Mouse (Mus musculus) liver, embryonic 13.5 days (tissue): ENCODE results near the gene Tmprss11c. TPM values are rescaled to one million over a fixed set of nuclear protein-coding genes. Genes with fewer than 3 reads are reported as not detected.
A peak's percentile ranks its signal among the peaks of the same experiment; 100 is the strongest.
"Not testable (repeated sequence)": the region's sequence is repeated elsewhere in the genome, so short reads cannot be mapped to it uniquely, and the experiment has no call there.

Source experiments
- ATAC-seq: fragments of 200-750 bp; cut with Nextera tagmentation; 2 replicates; pipeline ENCODE4 v1.8.0; 2017; ENCODE audit warnings: low read depth, mild to moderate bottlenecking, moderate number of reproducible peaks, moderate library complexity
- DNase-seq: peaks from one replicate; pipeline ENCODE4 v3.0.0; 2022
- H3K27ac ChIP-seq: fragments of 300-500 bp; sonication (generic); 2 replicates; pipeline ENCODE4 v1.5.1; 2015; ENCODE audit warnings: moderate library complexity, mild to moderate bottlenecking, inconsistent platforms
- H3K27me3 ChIP-seq: fragments of 300-500 bp; sonication (generic); 2 replicates; pipeline ENCODE4 v1.6.1; 2015; ENCODE audit warnings: mild to moderate bottlenecking, inconsistent platforms
- H3K36me3 ChIP-seq: fragments of 300-500 bp; sonication (generic); 2 replicates; pipeline ENCODE4 v1.6.1; 2015; ENCODE audit warnings: mild to moderate bottlenecking, inconsistent platforms
- H3K4me1 ChIP-seq: fragments of 300-500 bp; sonication (generic); replicated peaks from 2 replicates; pipeline ENCODE4 v1.6.1; 2015; ENCODE audit warnings: inconsistent platforms
- H3K4me2 ChIP-seq: fragments of 300-500 bp; sonication (generic); 2 replicates; pipeline ENCODE4 v1.6.1; 2015; ENCODE audit warnings: inconsistent platforms, mild to moderate bottlenecking, moderate library complexity
- H3K4me3 ChIP-seq: fragments of 300-500 bp; sonication (generic); replicated peaks from 2 replicates; pipeline ENCODE4 v1.5.1; 2015; ENCODE audit warnings: mild to moderate bottlenecking, inconsistent platforms
- H3K9ac ChIP-seq: fragments of 300-500 bp; sonication (generic); 2 replicates; pipeline ENCODE4 v1.6.1; 2015; ENCODE audit warnings: mild to moderate bottlenecking, inconsistent platforms
- H3K9me3 ChIP-seq: fragments of 300-500 bp; sonication (generic); replicated peaks from 2 replicates; pipeline ENCODE4 v1.6.1; 2016; ENCODE audit warnings: inconsistent platforms
- WGBS: fragments of 180-500 bp; shearing (Covaris S2); methylation state at CpG from one replicate; pipeline ENCODE4 v1.1.7; 2015; ENCODE audit not compliant: insufficient replicate concordance; 5-methylcytosine and 5-hydroxymethylcytosine counted together
- polyA plus RNA-seq: library from polyadenylated mRNA; unstranded; fragments of >200 nt; fragmentation: Nextera tagmentation; extraction: Ambion mirVana; gene quantifications from 2 replicates; pipeline ENCODE4 v1.2.1, GENCODE M21; 2015

Tmprss11c gene
- polyA plus RNA-seq = not detected in 2 replicates

DNA sequence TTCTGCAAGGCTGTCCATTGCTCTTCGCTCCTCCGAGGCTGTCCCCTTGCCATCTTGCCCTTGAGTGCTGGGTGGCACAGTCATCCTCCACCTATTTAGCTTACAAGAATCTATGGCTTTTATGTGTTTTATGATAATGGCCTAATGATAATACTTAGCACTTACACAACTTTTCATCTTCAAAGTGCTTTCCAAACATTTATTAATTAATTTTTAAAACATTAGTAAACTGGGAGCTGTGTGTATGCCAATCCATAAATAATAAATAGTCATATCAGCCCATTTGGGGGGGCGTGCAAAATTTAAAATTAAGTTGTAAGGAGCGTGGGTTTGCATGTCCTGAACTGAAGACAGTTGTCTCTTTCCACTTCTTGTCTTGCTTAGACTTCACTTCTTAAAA lies at the start of gene Tmprss11c:
Tmprss11c (minus strand) TSS at position 101 of the 400 bp plus-strand sequence.
- no peak within 1 kb of the TSS for H3K4me2 ChIP-seq
- H3K36me3 ChIP-seq = no peaks in the 10 kb centered on the region
- DNase-seq (no peak), ATAC-seq (no peak)
- H3K27me3 ChIP-seq = no peaks in the 10 kb centered on the region
- H3K9ac ChIP-seq = no peak within 1 kb of the TSS
- H3K4me3 ChIP-seq = no peak within 1 kb of the TSS
- no peaks in the 10 kb centered on the region for H3K4me1 ChIP-seq
- H3K9me3 ChIP-seq = no peaks in the 10 kb centered on the region
- no peak within 1 kb of the TSS for H3K27ac ChIP-seq
- WGBS = 61% methylated on average over 4 of the region's 4 CpGs

DNA sequence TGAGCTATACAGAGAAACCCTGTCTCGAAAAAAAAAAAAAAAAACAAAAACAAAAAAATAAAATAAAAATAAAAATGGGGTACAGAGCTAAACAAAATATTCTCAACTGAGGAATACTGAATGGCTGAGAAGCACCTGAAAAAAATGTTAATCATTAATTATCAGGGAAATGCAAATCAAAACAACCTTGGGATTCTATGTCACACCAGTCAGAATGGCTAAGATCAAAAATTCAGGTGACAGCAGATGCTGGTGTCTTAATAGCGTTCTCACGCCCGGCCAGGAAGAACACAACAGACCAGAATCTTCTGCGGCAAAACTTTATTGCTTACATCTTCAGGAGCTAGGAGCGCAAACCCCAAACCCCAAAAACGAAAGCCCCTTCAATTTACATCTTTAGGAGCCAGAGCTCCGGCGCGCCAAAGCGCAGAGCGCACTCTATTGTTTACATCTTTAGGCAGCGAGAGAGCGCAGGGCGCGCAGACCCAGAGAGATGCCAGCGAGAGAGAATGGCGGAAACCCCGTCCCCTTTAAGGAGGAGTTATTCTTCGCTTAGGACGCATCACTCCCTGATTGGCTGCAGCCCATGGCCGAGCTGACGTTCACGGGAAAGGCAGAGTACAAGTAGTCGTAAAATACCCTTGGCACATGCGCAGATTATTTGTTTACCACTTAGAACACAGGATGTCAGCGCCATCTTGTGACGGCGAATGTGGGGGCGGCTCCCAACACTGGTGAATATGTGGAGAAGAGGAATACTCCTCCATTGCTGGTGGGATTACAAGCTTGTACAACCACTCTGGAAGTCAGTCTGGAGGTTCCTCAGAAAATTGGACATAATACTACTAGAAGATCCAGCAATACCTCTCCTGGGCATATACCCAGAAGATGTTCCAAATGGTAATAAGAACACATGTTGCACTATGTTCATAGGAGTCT lies 29.2 kb upstream of the Tmprss11c start:
- not testable (repeated sequence) for H3K9ac ChIP-seq, H3K9me3 ChIP-seq, H3K27me3 ChIP-seq, H3K4me1 ChIP-seq, ATAC-seq, DNase-seq, H3K27ac ChIP-seq, H3K36me3 ChIP-seq
- H3K4me3 ChIP-seq = peak overlapping the region; percentile 21; the same call in 1 of the 2 replicates
- WGBS = 51% methylated on average over 26 of the region's 30 CpGs
- H3K4me2 ChIP-seq = peak overlapping the region; percentile 30; the same call in 1 of the 2 replicates

DNA sequence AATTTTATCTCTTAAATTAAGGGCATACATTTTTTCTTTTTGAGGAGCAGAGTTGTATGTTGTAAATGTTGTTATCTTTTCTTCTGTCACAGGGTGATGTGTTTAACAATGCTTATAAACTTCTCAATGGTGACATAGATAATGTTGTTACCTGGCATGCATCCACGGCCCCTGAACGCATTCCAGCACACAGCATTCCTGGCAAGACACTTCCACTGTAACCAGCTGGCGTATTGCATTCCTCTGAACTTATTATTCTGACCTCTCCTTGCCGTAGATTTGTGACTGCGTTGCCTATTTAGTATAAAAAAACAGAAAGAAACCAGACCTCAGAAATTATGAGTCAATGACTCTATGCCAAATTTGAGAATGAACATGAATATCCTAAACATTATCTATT lies 17.0 kb upstream of the Tmprss11c start:
- no peaks in the 10 kb centered on the region for H3K9me3 ChIP-seq
- WGBS = 66% methylated on average over 5 of the region's 5 CpGs
- H3K4me1 ChIP-seq = no peaks in the 10 kb centered on the region

DNA sequence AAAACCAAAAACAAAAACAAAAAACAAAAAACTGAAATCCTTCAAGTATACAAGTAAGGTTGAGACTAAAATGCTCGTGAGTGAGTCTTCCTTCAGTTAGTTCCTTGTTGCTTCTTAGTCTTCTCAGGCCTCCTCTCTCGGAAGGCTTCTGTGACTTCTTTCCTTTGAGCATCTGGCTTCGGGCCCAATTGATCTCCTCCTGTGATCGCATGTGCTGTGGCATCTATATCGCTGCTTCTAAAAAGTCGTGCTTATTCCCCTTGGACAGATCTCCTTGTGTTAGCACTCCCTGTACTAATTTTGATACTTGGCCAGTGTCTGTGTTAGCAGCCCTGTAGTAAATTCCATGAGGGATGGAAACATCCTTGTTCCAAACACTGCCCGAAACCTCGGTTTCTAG lies 14.8 kb upstream of the Tmprss11c start:
- Histone ChIP-seq H3K4me1 (no peaks in the 10 kb centered on the region), H3K9me3 (0 out of 2 replicates have a peak, but pooled peaks cover 6% of the 10 kb centered on the region), H3K4me2 (no peak overlapping the region), H3K27ac (no peak overlapping the region), H3K4me3 (no peak overlapping the region), H3K36me3 (no peaks in the 10 kb centered on the region), H3K9ac (no peak overlapping the region), H3K27me3 (no peaks in the 10 kb centered on the region)
- 69% methylated on average over 8 of the region's 8 CpGs for WGBS
- ATAC-seq = no peak
- no peak for DNase-seq

More for the DNA sequence above, 17.0 kb upstream of the Tmprss11c start:
- DNase-seq = no peak
- Histone ChIP-seq H3K27ac (no peak overlapping the region), H3K36me3 (no peaks in the 10 kb centered on the region), H3K27me3 (no peaks in the 10 kb centered on the region), H3K4me3 (no peak overlapping the region), H3K4me2 (no peak overlapping the region), H3K9ac (no peak overlapping the region)
- ATAC-seq = no peak

DNA sequence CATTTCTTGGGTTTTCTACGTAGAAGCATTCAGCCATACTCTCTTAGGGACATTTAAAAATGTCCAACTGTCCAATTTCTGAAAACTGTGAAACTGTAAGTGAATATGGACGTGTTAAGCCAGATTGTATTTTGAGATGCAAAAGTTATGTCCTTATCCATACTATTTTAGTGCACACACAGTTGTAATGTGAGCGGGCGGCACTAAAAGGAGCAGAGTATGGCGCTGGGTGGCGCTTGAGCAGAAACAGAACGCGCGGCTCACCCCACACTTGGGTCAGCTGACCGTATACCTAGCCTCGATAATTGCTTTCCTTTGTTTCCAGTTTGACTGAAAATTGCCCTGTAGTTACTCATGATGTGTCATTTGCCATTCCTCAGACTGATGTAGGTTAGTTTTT lies 42.5 kb downstream of the Tmprss11c start:
- no peak for DNase-seq
- H3K4me1 ChIP-seq = no peaks in the 10 kb centered on the region
- H3K36me3 ChIP-seq = no peaks in the 10 kb centered on the region
- H3K27ac ChIP-seq = no peak overlapping the region
- no peak overlapping the region for H3K9ac ChIP-seq
- H3K4me2 ChIP-seq = no peak overlapping the region
- H3K9me3 ChIP-seq = no peaks in the 10 kb centered on the region
- WGBS = 77% methylated on average over 11 of the region's 11 CpGs
- H3K4me3 ChIP-seq = no peak overlapping the region
- no peaks in the 10 kb centered on the region for H3K27me3 ChIP-seq
- ATAC-seq = no peak

DNA sequence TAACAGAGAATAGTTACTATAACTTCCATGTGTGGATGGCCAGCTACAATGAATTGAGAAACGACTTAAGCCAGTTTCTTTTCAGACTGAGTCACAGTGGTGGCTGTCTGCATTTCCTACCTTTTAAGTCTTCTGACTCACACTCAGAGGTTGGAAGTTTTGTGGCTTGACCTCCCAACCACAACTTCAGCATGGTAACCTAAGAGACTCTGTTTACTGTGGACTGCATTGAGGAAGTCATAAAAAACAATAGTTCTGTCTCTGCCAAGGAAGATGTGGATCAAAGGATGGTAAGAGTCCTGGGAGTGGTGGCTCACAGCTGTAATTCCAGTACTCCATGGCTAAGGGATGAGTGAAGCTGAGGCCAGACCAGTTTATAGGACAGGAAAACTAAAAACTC lies 44.2 kb downstream of the Tmprss11c start:
- WGBS = 23% methylated on average over 1 of the region's 1 CpGs
- Histone ChIP-seq H3K27me3 (no peaks in the 10 kb centered on the region), H3K27ac (no peak overlapping the region), H3K4me3 (no peak overlapping the region), H3K4me1 (no peaks in the 10 kb centered on the region), H3K9me3 (no peaks in the 10 kb centered on the region), H3K36me3 (no peaks in the 10 kb centered on the region), H3K9ac (no peak overlapping the region), H3K4me2 (no peak overlapping the region)
- DNase-seq (no peak), ATAC-seq (no peak)

DNA sequence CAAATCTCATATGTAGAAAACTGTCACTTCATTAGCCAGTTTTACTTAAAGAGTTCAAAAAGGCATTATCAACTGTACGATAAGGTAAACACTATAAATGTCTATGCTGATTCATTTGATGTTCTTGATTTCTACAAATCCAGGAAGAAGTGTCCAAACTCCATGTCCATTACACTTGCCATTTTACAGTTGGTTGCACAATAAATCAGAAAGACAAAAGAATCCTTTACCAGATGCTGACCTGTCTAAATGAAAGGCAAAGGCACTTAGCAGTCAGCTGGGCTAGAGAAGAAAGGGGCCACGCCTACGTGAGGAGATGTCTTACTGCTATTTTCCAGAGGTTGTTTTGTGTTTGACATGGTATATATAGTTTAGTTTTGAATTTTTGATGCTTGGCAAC lies 44.8 kb downstream of the Tmprss11c start:
- DNase-seq = no peak
- Histone ChIP-seq H3K27me3 (no peaks in the 10 kb centered on the region), H3K36me3 (no peaks in the 10 kb centered on the region), H3K9me3 (no peaks in the 10 kb centered on the region), H3K9ac (no peak overlapping the region), H3K4me3 (no peak overlapping the region), H3K27ac (no peak overlapping the region), H3K4me1 (no peaks in the 10 kb centered on the region), H3K4me2 (no peak overlapping the region)
- ATAC-seq = no peak
- 63% methylated on average over 3 of the region's 3 CpGs for WGBS

DNA sequence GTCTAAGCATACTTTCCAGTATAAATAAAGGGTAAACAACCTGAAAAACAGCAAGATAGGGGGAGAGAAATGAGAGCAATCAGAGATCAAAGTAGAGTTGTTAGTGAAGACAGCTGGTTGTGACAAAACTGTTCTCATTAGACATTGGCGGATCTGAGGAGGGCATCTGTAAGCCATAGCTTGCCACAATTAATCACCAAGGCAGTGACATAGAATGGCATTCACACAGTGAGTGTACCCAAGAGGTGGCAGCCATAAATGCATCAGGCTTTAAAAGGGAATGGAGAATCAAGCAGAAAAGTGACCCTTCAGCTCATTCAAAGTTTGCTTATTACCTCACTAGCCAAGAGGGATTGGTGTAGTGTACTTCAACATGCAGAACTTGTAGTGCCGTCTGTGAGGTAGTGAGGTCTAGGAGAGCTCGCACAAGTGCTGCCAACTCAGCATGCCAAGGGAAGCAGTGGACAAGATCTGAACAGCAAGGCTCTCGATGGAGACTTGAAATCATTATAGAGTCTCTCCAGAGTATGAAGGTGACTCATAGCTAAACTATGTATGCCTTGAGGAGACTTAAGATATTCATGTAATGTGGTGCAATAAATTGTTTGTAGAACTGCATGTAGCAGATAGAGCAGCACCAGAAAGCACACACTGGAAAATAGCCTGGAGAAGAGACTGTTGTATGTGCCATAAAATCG lies 61.8 kb downstream of the Tmprss11c start:
- DNase-seq (no peak), ATAC-seq (no peak)
- no peak overlapping the region for H3K4me2 ChIP-seq
- H3K27me3 ChIP-seq = no peaks in the 10 kb centered on the region
- no peaks in the 10 kb centered on the region for H3K36me3 ChIP-seq
- H3K4me3 ChIP-seq = no peak overlapping the region
- H3K4me1 ChIP-seq = no peaks in the 10 kb centered on the region
- no peaks in the 10 kb centered on the region for H3K9me3 ChIP-seq
- H3K27ac ChIP-seq = no peak overlapping the region
- no peak overlapping the region for H3K9ac ChIP-seq
- WGBS = 64% methylated on average over 5 of the region's 5 CpGs

DNA sequence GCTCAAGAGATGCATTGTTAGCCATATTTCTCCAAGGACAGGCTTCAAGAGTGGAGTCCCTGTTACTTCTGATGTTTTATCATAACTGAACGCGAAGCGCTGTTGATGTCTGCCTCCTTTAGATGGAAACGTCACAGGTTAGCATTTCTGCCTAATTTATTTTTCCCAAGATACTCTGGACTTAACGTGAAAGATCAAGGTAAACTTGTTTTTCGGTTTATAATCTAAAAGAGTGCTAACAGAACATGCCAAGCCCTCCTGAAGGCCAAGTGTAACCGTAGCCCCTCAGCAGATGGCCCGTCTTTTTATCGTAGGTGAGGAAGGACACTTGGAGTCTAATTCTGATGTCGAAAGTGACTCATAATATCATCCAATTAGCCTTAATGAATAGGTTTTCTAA lies 91.3 kb downstream of the Tmprss11c start, which contains the start of gene Gnrhr:
Gnrhr (minus strand) TSS at position 101 of the 400 bp plus-strand sequence.
- 77% methylated on average over 10 of the region's 10 CpGs for WGBS
- Histone ChIP-seq H3K4me1 (no peaks in the 10 kb centered on the region), H3K27me3 (no peaks in the 10 kb centered on the region), H3K27ac (no peak within 1 kb of the TSS), H3K4me3 (no peak within 1 kb of the TSS), H3K9me3 (no peaks in the 10 kb centered on the region), H3K4me2 (no peak within 1 kb of the TSS), H3K36me3 (no peaks in the 10 kb centered on the region), H3K9ac (no peak within 1 kb of the TSS)
- ATAC-seq (no peak), DNase-seq (no peak)

DNA sequence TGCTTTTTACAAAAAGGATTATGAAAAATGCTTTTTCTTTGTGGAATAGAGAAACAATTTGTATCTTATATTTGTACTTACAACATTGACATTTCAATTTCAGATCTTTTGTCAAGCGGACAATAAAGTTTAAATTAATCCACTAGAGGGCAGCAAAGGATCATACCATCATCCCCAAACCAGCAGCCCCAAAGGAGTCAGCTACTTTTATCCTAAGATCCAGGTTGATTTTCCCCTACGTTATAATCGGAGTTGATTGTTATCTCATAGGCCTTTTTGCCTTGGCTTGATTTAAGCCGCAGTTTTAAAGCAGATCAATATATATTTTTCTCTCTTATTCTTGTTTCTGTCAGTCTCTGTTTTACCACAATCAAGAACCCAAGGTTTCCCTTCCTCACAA lies 97.8 kb downstream of the Tmprss11c start:
- DNase-seq (no peak), ATAC-seq (no peak)
- H3K36me3 ChIP-seq = no peaks in the 10 kb centered on the region
- no peaks in the 10 kb centered on the region for H3K27me3 ChIP-seq
- no peak overlapping the region for H3K9ac ChIP-seq
- H3K4me3 ChIP-seq = no peak overlapping the region
- no peaks in the 10 kb centered on the region for H3K9me3 ChIP-seq
- no peak overlapping the region for H3K4me2 ChIP-seq
- H3K27ac ChIP-seq = no peak overlapping the region
- H3K4me1 ChIP-seq = no peaks in the 10 kb centered on the region
- WGBS = 16% methylated on average over 4 of the region's 4 CpGs

DNA sequence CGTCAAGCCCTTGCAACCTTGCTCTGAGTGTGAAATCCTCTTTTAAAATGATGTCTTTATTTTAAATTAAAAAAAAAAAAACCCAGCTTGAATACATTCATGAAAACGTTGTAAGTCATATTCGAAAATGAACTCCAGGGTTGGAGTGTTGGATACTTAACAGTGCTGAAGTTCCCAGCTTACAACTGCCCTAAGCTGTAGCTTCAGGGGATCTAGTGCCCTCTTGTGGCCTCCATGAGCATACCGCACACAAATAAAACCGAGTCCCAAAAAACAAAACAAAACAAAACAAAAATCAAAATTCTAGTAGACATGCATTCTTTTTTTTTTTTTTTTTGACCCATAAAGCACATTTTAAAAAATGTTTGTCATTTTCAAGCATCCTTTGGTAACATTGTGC lies 98.3 kb downstream of the Tmprss11c start:
- ATAC-seq (peak; percentile 62), DNase-seq (no peak)
- H3K27me3 ChIP-seq = no peaks in the 10 kb centered on the region
- H3K9ac ChIP-seq = no peak overlapping the region
- no peaks in the 10 kb centered on the region for H3K9me3 ChIP-seq
- H3K4me1 ChIP-seq = no peaks in the 10 kb centered on the region
- no peak overlapping the region for H3K27ac ChIP-seq
- H3K4me3 ChIP-seq = no peak overlapping the region
- no peaks in the 10 kb centered on the region for H3K36me3 ChIP-seq
- no peak overlapping the region for H3K4me2 ChIP-seq
- WGBS = 21% methylated on average over 5 of the region's 5 CpGs
